Mouse (Mus musculus): ENCODE data around the gene Ddn.

DNA sequence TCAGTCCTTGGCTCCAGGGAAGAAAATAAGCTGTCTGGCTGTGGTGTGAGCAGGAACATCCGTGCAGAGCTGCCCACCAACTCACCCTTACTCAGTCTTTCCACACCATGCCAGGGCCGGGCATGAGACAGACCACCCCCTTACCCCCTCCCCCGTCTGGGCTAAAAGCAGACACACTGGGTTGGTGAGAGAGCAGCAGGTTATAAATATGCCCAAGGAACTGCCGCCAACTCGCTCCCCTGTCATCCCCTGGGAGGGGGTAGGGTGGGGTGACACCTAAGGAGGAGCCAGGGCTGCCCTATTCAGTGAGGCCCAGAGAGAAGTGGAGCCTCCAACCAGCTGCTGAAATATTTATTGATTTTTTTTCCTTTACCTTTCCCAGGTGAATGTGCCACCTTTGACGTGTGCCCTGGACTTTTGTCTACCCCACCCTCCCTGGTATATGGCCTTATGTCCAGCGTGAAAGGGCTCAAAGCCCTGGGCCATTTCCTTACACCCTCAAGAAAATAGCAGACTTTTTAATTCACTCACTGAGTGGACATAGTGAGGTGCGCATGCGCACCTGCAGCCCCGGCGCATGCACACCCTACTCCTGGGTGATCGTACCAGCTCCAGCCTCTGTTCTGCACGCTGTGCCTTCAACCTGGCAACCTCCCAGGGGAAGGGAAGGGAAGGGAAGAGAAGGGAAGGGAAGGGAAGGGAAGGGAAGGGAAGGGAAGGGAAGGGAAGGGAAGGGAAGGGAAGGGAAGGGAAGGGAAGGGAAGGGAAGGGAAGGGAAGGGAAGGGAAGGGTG, 12.3 kb downstream of the Ddn start:
- TF ChIP-seq POLR2A (IDR thresholded peaks at IDR 0.05; ENCODE audit: borderline replicate concordance, insufficient read depth, low read length) (no peak), CTCF (IDR thresholded peaks at IDR 0.05; ENCODE audit: borderline replicate concordance, insufficient read depth, low read depth, low read length) (no peak)
